Mouse (Mus musculus) layer of hippocampus, adult 9-10 months (tissue): ENCODE data around the gene Cldn20.

Experiments
- DNase-seq: peaks from one replicate; pipeline ENCODE4 v3.0.0; 2022; ENCODE audit warnings: low spot score

Cldn20 gene

DNA sequence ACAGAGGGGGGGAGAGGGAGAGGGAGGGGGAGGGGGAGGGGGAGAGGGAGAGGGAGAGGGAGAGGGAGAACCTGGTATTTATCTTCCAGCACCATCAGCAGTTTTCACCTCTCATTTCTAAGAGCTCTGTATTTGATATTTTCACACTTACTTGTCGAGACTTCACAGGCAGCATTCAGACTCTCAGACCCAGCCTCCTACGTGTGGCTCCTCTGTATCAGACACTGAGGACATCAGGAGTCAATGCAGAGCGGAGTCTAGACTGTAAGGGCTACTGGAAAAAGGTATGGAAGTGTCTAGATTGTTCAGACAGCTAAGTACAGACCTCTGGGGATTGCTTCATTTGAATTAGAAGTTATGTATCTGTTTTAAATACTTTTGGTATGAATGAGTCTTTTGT, 2.8 kb upstream of the Cldn20 start:
- no peak for DNase-seq

DNA sequence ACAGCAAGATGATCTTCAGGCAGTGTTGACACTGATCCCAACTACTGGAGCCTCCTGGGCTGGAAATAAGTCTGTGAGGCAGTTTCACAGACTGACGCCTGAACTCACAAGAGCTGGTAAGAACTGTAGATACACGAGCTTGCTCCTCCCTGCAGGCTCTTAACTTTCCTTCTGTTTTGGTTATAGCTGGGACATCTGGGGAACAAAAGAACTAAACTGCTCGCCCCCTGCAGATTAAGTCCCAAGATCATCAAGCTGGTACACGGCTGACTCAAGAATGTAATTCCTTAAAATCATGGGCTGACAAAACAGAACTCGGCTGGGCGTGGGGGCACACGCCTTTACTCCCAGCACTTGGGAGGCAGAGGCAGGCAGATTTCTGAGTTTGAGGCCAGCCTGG, 1.8 kb upstream of the Cldn20 start:
- DNase-seq = no peak

DNA sequence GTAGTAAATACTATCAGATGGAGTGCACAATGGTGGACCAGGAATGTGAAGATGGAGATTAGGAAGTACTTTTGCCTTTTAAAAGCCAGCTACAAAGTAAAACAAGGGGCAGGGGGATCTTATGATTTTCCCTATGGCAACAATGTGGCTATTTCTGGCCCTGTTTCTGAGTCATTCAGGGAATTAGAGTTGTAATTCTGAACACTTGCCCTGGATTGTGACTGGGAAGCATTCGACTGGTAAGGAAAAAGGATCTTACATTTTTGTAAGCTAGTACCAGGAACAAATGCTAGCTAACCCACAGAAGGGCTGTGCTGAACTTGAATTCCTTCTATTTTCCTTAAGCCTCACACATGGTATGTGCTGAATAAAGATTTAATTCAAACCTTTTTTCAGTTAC, 713 bp upstream of the Cldn20 start:
- DNase-seq = no peak

DNA sequence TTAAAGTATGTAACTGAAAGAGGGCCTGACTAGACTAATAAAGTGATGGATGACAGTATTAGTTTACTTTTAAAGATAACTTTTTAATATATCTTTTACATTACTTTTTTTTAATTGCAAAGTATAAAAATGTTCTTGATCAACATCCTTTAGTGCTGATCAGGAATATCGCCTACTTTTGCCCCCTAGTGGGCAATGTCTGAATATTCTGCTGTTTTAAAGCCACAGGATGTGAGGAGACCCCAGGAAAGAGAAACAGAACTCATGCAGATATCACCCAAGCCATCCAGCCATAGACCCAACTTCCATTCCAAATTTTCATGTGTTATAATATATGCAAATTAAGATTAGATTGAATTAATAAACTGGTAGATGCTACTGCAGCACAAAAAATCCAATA, 1.1 kb downstream of the Cldn20 start:
- DNase-seq = no peak

DNA sequence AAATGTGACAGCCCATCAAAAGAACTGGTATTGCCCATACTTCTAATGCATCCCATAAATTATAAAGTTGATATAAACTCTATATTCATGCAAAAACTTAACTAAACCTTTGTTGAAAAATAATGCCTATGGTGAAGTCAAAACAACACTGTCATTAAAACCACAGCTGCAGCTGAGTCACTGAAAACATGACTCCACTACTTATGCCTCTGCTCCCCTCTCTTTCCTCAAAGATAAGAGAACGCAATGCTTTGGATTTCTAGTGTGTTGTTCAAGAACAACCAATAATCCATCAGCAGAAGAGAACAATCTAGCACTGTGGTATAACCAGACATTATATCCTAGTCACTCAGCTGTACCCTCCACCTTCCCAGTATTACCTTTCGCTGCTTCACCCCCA, 8.0 kb downstream of the Cldn20 start:
- no peak for DNase-seq

DNA sequence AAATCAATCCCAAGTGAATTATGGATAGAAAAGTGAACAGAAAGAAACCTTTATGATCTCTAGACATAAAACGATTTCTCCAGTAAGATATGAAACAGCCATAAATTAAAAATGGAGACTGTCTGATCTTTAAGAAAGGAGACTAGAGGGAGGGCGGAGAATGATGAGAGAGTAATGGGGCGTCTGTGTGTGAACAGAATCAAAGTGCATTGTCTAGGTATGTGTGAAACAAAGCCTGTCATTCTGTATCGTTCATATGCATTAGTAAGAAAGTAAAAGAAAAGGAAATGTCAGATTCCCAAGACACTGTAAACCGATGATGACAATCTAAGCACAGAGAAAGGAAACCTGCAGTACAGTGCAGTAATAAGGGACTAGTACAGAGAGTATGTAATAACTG, 8.7 kb downstream of the Cldn20 start:
- DNase-seq = no peak

DNA sequence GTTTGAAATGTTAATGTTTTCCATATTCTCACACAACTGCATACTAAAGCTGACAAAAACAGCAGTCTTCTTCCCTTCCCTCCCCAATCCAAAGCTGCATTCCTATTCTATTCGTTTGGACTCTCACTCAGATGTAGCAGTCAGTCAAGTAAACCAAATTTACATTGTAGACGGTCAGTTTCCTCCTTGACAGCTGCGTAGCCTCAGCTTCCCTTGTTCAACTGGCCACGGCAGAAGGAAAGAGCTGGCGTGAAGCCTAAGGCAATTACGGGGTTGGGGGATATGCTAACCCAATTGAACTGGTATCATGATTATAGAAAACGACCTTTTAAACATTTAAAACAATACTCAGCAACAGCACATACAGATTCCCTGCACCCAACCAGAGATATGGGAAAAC, 15.4 kb downstream of the Cldn20 start:
- DNase-seq = no peak

DNA sequence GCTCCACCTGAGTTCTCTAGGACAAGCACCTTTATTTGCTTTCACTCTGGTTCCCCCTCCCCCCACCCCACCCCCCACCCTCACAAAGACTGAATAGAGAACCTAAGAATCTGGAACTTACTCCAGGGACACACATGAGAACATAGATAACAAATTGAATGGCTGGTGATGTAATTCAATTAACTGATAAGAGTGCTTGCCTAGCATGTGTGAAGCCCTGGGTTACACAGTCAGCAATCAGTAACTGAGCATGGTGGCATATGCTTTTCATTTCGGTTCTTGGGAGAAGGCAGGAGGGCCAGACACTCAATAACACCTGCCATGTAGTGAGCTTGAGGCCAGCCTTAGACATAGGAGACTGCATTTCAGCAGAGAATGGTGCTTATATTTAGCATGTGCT, 23.9 kb downstream of the Cldn20 start:
- no peak for DNase-seq

DNA sequence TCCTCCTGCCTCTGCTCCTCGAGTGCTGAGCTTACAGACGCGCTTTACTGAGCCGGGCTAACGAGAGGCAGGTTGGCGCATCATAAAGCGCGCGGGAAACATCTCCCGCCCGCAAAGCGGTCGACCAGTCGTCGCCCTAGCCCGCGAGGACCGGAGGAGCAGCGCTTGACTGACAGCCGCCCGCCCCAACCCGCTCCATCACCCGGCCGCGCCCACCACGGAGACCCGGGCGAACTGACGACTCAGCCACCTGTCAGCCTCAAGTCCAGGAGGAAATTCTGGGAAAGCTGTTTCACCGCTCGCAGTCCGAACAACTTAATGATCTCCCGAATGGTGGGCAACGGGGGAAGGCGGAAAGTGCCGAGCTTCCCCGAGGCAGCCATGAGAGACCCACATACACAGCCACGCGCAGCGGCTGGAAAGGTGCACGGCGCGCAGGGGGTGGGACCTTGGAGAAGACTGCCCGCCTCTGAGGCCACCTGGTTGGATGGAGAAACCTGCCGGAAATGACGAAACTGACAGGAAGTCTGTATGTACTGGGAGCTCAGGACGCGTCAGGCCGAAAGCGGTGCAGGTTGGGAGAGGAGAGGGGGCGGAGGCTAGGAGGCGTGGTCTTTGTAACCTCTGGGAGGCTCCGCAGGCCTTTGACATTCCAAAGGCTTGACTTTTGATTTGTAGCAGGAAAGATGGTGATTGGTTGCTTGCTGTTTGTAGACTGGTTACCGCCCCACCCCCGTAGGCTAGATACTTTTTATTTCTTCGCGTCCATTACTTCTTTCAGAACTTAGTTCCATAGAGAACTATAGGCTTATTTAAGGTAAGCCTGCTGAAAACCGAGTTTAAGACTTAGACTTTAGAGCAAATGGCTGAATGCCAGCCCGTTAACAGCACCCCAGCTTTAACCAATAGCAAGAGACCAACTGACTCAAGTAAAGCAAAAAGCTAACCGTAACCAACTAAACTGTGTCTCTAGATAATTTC, 25.3 kb downstream of the Cldn20 start, which contains the start of gene Tfb1m:
TSS of gene Tfb1m (minus strand) at position 451 of the 981 bp plus-strand sequence.
- peak; percentile 98 for DNase-seq

DNA sequence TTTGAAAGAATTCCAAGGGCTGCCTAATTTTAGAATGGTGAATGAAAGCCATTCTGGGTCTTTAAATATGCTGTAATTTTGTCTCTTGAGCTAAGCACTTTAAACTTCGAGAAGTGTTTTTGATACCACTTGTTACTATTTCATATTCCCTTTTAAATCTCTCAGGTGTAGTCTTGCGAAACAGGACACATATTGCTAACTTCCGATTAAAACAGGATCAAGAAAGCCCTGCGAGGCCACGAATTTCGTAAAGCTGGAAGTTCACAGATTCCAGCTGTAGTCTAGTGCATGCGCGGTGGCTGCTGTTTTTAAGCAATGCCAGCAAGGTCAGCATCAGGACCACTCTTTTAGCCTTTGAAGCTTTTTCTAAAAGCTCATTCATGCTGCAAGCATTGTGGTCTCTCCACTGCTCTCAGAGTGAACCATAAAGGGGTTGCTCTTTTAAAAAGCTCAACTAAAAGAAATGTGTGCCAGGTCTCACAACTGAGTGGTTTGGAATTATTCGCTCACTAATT, 26.1 kb downstream of the Cldn20 start:
- DNase-seq = no peak

DNA sequence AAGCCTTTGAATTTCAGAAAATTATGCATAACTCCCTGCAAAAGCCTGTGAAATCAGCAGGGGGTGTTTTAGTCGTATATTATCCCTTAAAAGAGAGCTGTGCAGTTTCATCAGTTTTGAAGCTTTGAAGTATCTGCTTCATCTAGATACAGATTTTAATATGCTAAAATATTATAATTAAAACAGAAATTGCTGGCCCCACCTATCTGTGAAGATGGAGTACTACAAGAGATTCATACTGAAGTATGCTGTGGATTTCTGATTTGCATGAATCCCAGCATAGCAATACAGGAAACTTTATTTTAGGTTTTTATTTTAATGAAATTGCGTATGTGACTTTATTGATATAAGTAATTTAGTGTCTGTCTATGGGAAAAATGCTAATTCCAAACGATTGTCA, 28.2 kb downstream of the Cldn20 start:
- DNase-seq = no peak

DNA sequence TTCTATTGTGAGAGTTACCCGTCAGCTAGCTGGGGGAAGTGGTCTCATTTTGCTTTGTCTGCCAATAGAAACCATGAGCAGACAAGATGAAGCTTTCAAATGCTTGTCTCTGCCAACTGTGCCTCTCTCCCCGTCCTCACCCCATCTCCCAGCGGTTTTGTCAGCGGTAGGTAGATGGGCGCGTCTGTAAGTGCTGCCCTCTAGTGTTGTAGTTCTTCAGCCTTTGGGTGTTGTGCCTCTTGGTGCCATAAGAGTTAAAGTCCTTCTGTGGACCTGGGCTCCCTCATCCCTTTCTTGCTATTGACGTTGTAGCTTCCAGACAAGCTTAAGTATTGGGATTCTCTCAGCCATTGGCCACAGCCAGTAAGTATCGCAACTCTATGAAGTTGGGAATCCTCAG, 30.1 kb downstream of the Cldn20 start:
- no peak for DNase-seq

DNA sequence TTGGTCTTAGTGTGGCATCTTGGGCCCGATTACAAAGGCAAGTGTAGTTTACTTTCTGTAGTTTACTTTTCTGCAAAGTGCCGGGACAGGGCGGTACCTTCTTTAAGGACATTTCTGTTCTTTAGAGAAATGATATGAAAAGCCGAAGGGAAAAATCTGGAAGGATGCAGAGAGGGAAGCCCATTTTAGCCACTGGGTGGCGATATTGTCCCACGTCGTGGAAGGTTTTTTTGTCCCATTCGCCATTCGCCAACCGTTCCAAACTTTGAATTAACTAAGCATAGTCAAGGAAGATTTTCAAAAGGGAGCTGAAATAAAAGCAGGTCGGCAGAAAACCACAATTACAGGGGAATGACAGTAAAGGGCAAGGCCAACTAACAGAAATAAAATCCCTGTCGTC, 38.5 kb downstream of the Cldn20 start:
- DNase-seq = peak; percentile 49
